17 mouse cellular contexts compared by ENCODE assay signal in genomic region chr3:34636958-34637357, GRCm38 (mm10). TPM values are rescaled to one million over a fixed set of nuclear protein-coding genes. Genes with fewer than 3 reads are reported as not detected.
DNase-seq lines count a peak whose midpoint lies in the region; ATAC-seq lines count a peak whose summit lies in the region.
"Had no signal": no experiment of that assay in that cellular context is flagged by ENCODE, and none has a peak within 500 bp of the region (broad histone marks: within the 10 kb centered on the region; RNA-seq: fewer than 3 reads in every experiment).

No protein-coding gene starts in this region.

- H3K4me2 ChIP-seq in hindbrain, embryonic 12.5 days (replicated peaks) = no peak overlapping the region
- H3K4me2 ChIP-seq in midbrain, embryonic 15.5 days = no peak overlapping the region
- H3K4me2 ChIP-seq: embryonic facial prominence, embryonic 13.5 days; liver, embryonic 13.5 days had no signal

- H3K36me3 ChIP-seq in hindbrain, embryonic 12.5 days = no peaks in the 10 kb centered on the region
- H3K36me3 ChIP-seq in midbrain, embryonic 15.5 days (replicated peaks) = no peaks in the 10 kb centered on the region
- no peaks in the 10 kb centered on the region for H3K36me3 ChIP-seq in embryonic facial prominence, embryonic 10.5 days (replicated peaks)
- H3K36me3 ChIP-seq: embryonic facial prominence, embryonic 13.5 days; limb, embryonic 10.5 days; liver, embryonic 13.5 days had no signal

- WGBS in hindbrain, embryonic 12.5 days = 56% methylated on average over 6 of the region's 6 CpGs
- WGBS in midbrain, embryonic 15.5 days = 49% methylated on average over 6 of the region's 6 CpGs
- WGBS in embryonic facial prominence, embryonic 10.5 days = 55% methylated on average over 6 of the region's 6 CpGs

- no peaks in the 10 kb centered on the region for H3K9me3 ChIP-seq in hindbrain, embryonic 12.5 days (replicated peaks)
- H3K9me3 ChIP-seq in midbrain, embryonic 15.5 days = no peaks in the 10 kb centered on the region
- no peaks in the 10 kb centered on the region for H3K9me3 ChIP-seq in embryonic facial prominence, embryonic 10.5 days
- H3K9me3 ChIP-seq: embryonic facial prominence, embryonic 13.5 days; limb, embryonic 10.5 days; liver, embryonic 13.5 days had no signal

- peak; percentile 72 for DNase-seq in ES-CJ7 (ENCODE audit: low read depth, low spot score)
- DNase-seq in embryo, embryonic 11 days = peak; percentile 33
- DNase-seq in cerebellum, adult 9-10 months = no peak
- DNase-seq in natural killer cell, adult 2 months (ENCODE audit: low spot score in 2 of 2) = no peak
- no peak for DNase-seq in embryonic facial prominence, embryonic 10.5 days (ENCODE audit: low spot score)
- DNase-seq: cerebellum, postnatal 10 days; gastrocnemius, postnatal 36 days; liver, embryonic 13.5 days; lung, postnatal 10 days; right cerebral cortex, adult 18-20 months; thymus, adult 18-20 months had no signal

- no peak for ATAC-seq in hindbrain, embryonic 12.5 days (ENCODE audit: low FRiP score)
- ATAC-seq in midbrain, embryonic 15.5 days (replicated peaks) = no peak
- ATAC-seq: intestine, embryonic 16.5 days had no signal

- H3K27me3 ChIP-seq in hindbrain, embryonic 12.5 days = peaks cover 28% of the 10 kb centered on the region
- H3K27me3 ChIP-seq in midbrain, embryonic 15.5 days (replicated peaks) = peaks cover 6% of the 10 kb centered on the region
- peaks cover 78% of the 10 kb centered on the region for H3K27me3 ChIP-seq in embryonic facial prominence, embryonic 10.5 days (replicated peaks; ENCODE audit: low read depth, poor library complexity, severe bottlenecking)

- no peak overlapping the region for H3K9ac ChIP-seq in hindbrain, embryonic 12.5 days
- no peak overlapping the region for H3K9ac ChIP-seq in midbrain, embryonic 15.5 days
- H3K9ac ChIP-seq: embryonic facial prominence, embryonic 13.5 days; liver, embryonic 13.5 days had no signal

- no peak overlapping the region for H3K4me3 ChIP-seq in hindbrain, embryonic 12.5 days
- H3K4me3 ChIP-seq in midbrain, embryonic 15.5 days = no peak overlapping the region
- H3K4me3 ChIP-seq in embryonic facial prominence, embryonic 10.5 days = no peak overlapping the region
- H3K4me3 ChIP-seq: embryonic facial prominence, embryonic 13.5 days; limb, embryonic 10.5 days; liver, embryonic 13.5 days had no signal

- peak overlapping the region; percentile 65 for H3K27ac ChIP-seq in hindbrain, embryonic 12.5 days
- H3K27ac ChIP-seq in midbrain, embryonic 15.5 days = peak overlapping the region; percentile 81; the same call in 1 of the 2 replicates
- H3K27ac ChIP-seq in embryonic facial prominence, embryonic 10.5 days (replicated peaks) = no peak overlapping the region
- H3K27ac ChIP-seq: embryonic facial prominence, embryonic 13.5 days; kidney, postnatal 0 days; limb, embryonic 10.5 days; liver, embryonic 13.5 days had no signal

- peaks cover 19% of the 10 kb centered on the region for H3K4me1 ChIP-seq in hindbrain, embryonic 12.5 days
- peaks cover 27% of the 10 kb centered on the region for H3K4me1 ChIP-seq in midbrain, embryonic 15.5 days
- peaks cover 22% of the 10 kb centered on the region for H3K4me1 ChIP-seq in embryonic facial prominence, embryonic 10.5 days

RNA-seq across cellular contexts. Expression of gene Sox2, which starts 13.2 kb away (rescaled TPM):
- 37.3 and 39.5 TPM in 2 replicates for polyA plus RNA-seq in hindbrain, embryonic 12.5 days (2016; fragmentation: Nextera tagmentation; extraction: Ambion mirVana)
- polyA plus RNA-seq in midbrain, embryonic 15.5 days (2015; fragmentation: Nextera tagmentation; extraction: Ambion mirVana) = 20.7 and 23.2 TPM in 2 replicates
- 12.2 and 16.1 TPM in 2 replicates for polyA plus RNA-seq in embryonic facial prominence, embryonic 10.5 days (2016; fragmentation: Nextera tagmentation; extraction: Ambion mirVana)
- polyA plus RNA-seq: kidney, postnatal 0 days; liver, embryonic 13.5 days had no signal

Comparison
In these comparisons a context has a peak if more than half of its experiments do, and no peak if none do; other contexts are left out.
1. DNase-seq: peak in ES-CJ7 (single experiment) and embryo, embryonic 11 days (single experiment); none in cerebellum, adult 9-10 months (single experiment), natural killer cell, adult 2 months (0 of 2) and embryonic facial prominence, embryonic 10.5 days (single experiment).